Mouse (Mus musculus): ENCODE results near the gene Acp4. TPM values are rescaled to one million over a fixed set of nuclear protein-coding genes. Genes with fewer than 3 reads are reported as not detected.

Gene Acp4
- total RNA-seq, 1 experiment, result 0.18 TPM

DNA sequence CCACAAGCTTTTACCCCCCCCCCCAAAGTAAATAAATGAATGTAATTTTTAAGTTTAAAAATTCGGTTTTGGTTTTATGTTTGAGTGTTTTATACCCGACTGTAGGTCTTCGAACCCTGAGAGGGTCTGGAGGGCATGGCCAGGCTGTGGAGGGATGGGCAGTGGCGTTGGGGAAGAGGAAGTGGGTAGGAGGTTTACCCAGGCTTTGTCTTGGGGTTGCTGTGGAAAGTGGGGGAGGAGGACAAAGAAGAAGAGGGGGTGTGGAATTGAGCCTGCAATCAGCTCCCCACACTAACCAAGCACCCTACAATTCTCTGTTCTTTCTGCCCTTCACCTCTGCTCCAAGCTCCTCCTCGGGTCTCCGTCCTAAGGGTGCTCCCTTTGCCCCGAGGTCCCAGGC is 15.4 kb upstream of the Acp4 start:
- no peak overlapping the region for H3K9ac ChIP-seq (ENCODE audit: insufficient read depth, low read depth, low read length, poor library complexity, severe bottlenecking)
- H3K9me3 ChIP-seq (ENCODE audit: control insufficient read depth, insufficient read depth, low read depth, low read length), result no peaks in the 10 kb centered on the region
- H3K4me3 ChIP-seq (ENCODE audit: insufficient read depth in 1 of 2, low read depth in 1 of 2, low read length in 2 of 2, poor library complexity in 1 of 2, severe bottlenecking in 1 of 2), result no peak overlapping the region
- peaks cover 0 to 18% of the 10 kb centered on the region in 2 experiments; a peak in 2 of 4 replicates for H3K4me1 ChIP-seq (ENCODE audit: control insufficient read depth in 2 of 2, insufficient read depth in 2 of 2, low read length in 2 of 2, poor library complexity in 1 of 2)
- no peak for TF ChIP-seq HCFC1 (IDR thresholded peaks at IDR 0.05; ENCODE audit: borderline replicate concordance, insufficient read depth, low read length)
- no peak for TF ChIP-seq ZNF384 (IDR thresholded peaks at IDR 0.05; ENCODE audit: low read depth, low read length)
- TF ChIP-seq ZC3H11A (IDR thresholded peaks at IDR 0.05; ENCODE audit: borderline replicate concordance, low read depth, low read length), result no peak
- no peak for TF ChIP-seq MAFK (IDR thresholded peaks at IDR 0.05; ENCODE audit: insufficient read depth, low read depth, low read length)
- TF ChIP-seq CHD2 (IDR thresholded peaks at IDR 0.05; ENCODE audit: low read depth, low read length), result no peak
- no peak overlapping the region for H3K27ac ChIP-seq (ENCODE audit: insufficient read depth, low read depth, low read length, poor library complexity, severe bottlenecking)
- DNase-seq (ENCODE audit: low read depth, low spot score), result no peak
- in situ Hi-C loops (cut with MboI; ENCODE audit: low sequenced_read_pairs in 2 of 2, unreplicated experiment in 2 of 2), result loop anchor here in 1 of 2 experiments (25.0 kb wide), 1 partner anchor 165 kb away; the partner anchor contains the start of gene Lrrc4b
- H3K36me3 ChIP-seq (ENCODE audit: control insufficient read depth, insufficient read depth, low read length, poor library complexity, severe bottlenecking), result no peaks in the 10 kb centered on the region

DNA sequence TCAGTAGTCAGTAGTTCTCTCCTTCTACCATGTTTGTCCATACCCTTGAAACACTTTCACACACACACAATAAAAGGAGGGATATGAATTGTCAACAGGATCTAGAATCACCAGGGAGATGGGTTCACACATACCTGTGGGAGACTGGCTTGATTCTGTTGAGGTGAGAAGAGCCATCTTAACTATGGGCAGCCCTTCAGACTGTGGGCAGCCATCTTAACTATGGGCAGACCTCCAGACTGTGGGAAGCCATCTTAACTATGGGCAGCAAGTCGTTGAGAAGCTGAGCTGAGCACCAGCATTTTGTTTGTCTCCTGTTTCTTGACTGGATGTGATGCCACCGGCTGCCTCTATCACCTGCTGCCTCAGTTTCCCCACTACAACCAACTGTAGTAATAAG is 14.1 kb upstream of the Acp4 start:
- DNase-seq (ENCODE audit: low read depth, low spot score), result no peak
- Histone ChIP-seq H3K27ac (ENCODE audit: insufficient read depth, low read depth, low read length, poor library complexity, severe bottlenecking) (no peak overlapping the region), H3K4me3 (ENCODE audit: insufficient read depth in 1 of 2, low read depth in 1 of 2, low read length in 2 of 2, poor library complexity in 1 of 2, severe bottlenecking in 1 of 2) (no peak overlapping the region), H3K9ac (ENCODE audit: insufficient read depth, low read depth, low read length, poor library complexity, severe bottlenecking) (no peak overlapping the region), H3K4me1 (ENCODE audit: control insufficient read depth in 2 of 2, insufficient read depth in 2 of 2, low read length in 2 of 2, poor library complexity in 1 of 2) (peaks cover 0 to 16% of the 10 kb centered on the region in 2 experiments; a peak in 2 of 4 replicates), H3K36me3 (ENCODE audit: control insufficient read depth, insufficient read depth, low read length, poor library complexity, severe bottlenecking) (no peaks in the 10 kb centered on the region), H3K9me3 (ENCODE audit: control insufficient read depth, insufficient read depth, low read depth, low read length) (no peaks in the 10 kb centered on the region)
- in situ Hi-C loops (cut with MboI; ENCODE audit: low sequenced_read_pairs in 2 of 2, unreplicated experiment in 2 of 2), result loop anchor here in 1 of 2 experiments (25.0 kb wide), 1 partner anchor 166 kb away; the partner anchor contains the start of gene Lrrc4b
- TF ChIP-seq ZC3H11A (IDR thresholded peaks at IDR 0.05; ENCODE audit: borderline replicate concordance, low read depth, low read length) (no peak), CHD2 (IDR thresholded peaks at IDR 0.05; ENCODE audit: low read depth, low read length) (no peak), MAFK (IDR thresholded peaks at IDR 0.05; ENCODE audit: insufficient read depth, low read depth, low read length) (no peak), HCFC1 (IDR thresholded peaks at IDR 0.05; ENCODE audit: borderline replicate concordance, insufficient read depth, low read length) (peak; percentile 93), ZNF384 (IDR thresholded peaks at IDR 0.05; ENCODE audit: low read depth, low read length) (no peak)

DNA sequence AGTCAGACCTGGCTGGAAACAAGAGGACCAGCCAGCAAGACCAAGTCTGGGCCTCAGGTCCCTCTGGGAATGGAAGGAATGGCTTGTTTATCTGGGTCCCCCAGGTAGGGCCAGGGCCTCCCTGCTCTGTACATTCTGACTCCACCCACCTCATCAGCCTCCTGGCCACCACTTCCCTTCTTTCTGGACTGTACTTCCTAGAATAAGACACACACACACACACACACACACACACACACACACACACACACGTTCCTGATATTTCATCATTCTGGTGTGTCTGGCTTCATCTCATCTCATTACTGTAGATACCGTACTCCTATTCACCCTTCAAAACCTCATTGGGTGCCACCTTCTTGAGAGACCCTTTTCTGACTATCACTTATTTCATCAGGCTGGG is 12.2 kb upstream of the Acp4 start:
- no peak overlapping the region for H3K9ac ChIP-seq (ENCODE audit: insufficient read depth, low read depth, low read length, poor library complexity, severe bottlenecking)
- no peak overlapping the region for H3K27ac ChIP-seq (ENCODE audit: insufficient read depth, low read depth, low read length, poor library complexity, severe bottlenecking)
- TF ChIP-seq CHD2 (IDR thresholded peaks at IDR 0.05; ENCODE audit: low read depth, low read length) (no peak), MAFK (IDR thresholded peaks at IDR 0.05; ENCODE audit: insufficient read depth, low read depth, low read length) (no peak), ZC3H11A (IDR thresholded peaks at IDR 0.05; ENCODE audit: borderline replicate concordance, low read depth, low read length) (no peak), ZNF384 (IDR thresholded peaks at IDR 0.05; ENCODE audit: low read depth, low read length) (no peak), HCFC1 (IDR thresholded peaks at IDR 0.05; ENCODE audit: borderline replicate concordance, insufficient read depth, low read length) (no peak)
- H3K9me3 ChIP-seq (ENCODE audit: control insufficient read depth, insufficient read depth, low read depth, low read length), result no peaks in the 10 kb centered on the region
- no peak overlapping the region for H3K4me3 ChIP-seq (ENCODE audit: insufficient read depth in 1 of 2, low read depth in 1 of 2, low read length in 2 of 2, poor library complexity in 1 of 2, severe bottlenecking in 1 of 2)
- no peak for DNase-seq (ENCODE audit: low read depth, low spot score)
- peaks cover 0 to 12% of the 10 kb centered on the region in 2 experiments; a peak in 2 of 4 replicates for H3K4me1 ChIP-seq (ENCODE audit: control insufficient read depth in 2 of 2, insufficient read depth in 2 of 2, low read length in 2 of 2, poor library complexity in 1 of 2)
- no peaks in the 10 kb centered on the region for H3K36me3 ChIP-seq (ENCODE audit: control insufficient read depth, insufficient read depth, low read length, poor library complexity, severe bottlenecking)
- in situ Hi-C loops (cut with MboI; ENCODE audit: low sequenced_read_pairs in 2 of 2, unreplicated experiment in 2 of 2), result loop anchor here (10.0 to 25.0 kb wide), 4 partner anchors 45 to 168 kb away; partner anchors contain the start of genes Lrrc4b (in 1 of the 2) and Shank1 (in 1 of the 2)

DNA sequence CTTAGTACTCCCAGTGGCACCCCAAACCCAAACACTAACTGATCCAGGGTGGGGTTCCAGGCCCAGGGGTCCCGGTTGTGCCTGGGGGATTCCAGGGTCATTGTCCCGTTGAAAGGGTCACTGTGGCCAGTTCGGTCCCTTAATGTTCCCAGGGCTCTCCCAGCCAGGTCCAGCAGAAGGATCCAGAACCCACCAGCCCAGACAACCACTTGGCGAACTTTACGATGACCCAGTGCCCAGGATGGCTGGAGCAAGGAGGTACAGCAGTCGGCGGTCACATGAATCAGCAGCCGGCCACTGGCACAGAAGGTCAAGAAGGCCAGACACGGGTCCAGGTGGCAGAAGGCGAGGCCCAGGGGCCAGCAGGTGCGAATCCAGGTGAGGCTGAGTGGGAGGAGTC is 10.9 kb upstream of the Acp4 start:
- no peaks in the 10 kb centered on the region for H3K36me3 ChIP-seq (ENCODE audit: control insufficient read depth, insufficient read depth, low read length, poor library complexity, severe bottlenecking)

More for the DNA sequence above, 10.9 kb upstream of the Acp4 start:
- TF ChIP-seq CHD2 (IDR thresholded peaks at IDR 0.05; ENCODE audit: low read depth, low read length) (no peak), MAFK (IDR thresholded peaks at IDR 0.05; ENCODE audit: insufficient read depth, low read depth, low read length) (no peak), ZNF384 (IDR thresholded peaks at IDR 0.05; ENCODE audit: low read depth, low read length) (no peak), HCFC1 (IDR thresholded peaks at IDR 0.05; ENCODE audit: borderline replicate concordance, insufficient read depth, low read length) (no peak), ZC3H11A (IDR thresholded peaks at IDR 0.05; ENCODE audit: borderline replicate concordance, low read depth, low read length) (no peak)
- H3K9me3 ChIP-seq (ENCODE audit: control insufficient read depth, insufficient read depth, low read depth, low read length), result no peaks in the 10 kb centered on the region
- in situ Hi-C loops (cut with MboI; ENCODE audit: low sequenced_read_pairs in 2 of 2, unreplicated experiment in 2 of 2), result loop anchor here (10.0 to 25.0 kb wide), 4 partner anchors 47 to 169 kb away; partner anchors contain the start of genes Lrrc4b (in 1 of the 2) and Shank1 (in 1 of the 2)
- no peak overlapping the region for H3K4me3 ChIP-seq (ENCODE audit: insufficient read depth in 1 of 2, low read depth in 1 of 2, low read length in 2 of 2, poor library complexity in 1 of 2, severe bottlenecking in 1 of 2)
- no peak for DNase-seq (ENCODE audit: low read depth, low spot score)
- no peak overlapping the region for H3K27ac ChIP-seq (ENCODE audit: insufficient read depth, low read depth, low read length, poor library complexity, severe bottlenecking)
- no peak overlapping the region for H3K9ac ChIP-seq (ENCODE audit: insufficient read depth, low read depth, low read length, poor library complexity, severe bottlenecking)
- H3K4me1 ChIP-seq (ENCODE audit: control insufficient read depth in 2 of 2, insufficient read depth in 2 of 2, low read length in 2 of 2, poor library complexity in 1 of 2), result peaks cover 0 to 4% of the 10 kb centered on the region in 2 experiments; a peak in 2 of 4 replicates
